Mouse (Mus musculus): Measurements from ENCODE around the gene Slc35g1. TPM values are rescaled to one million over a fixed set of nuclear protein-coding genes. Genes with fewer than 3 reads are reported as not detected.

Gene Slc35g1
- total RNA-seq (2023), result 1 to 10 TPM; 1.7 to 1.9 TPM

GRCm38 (mm10) chr19:38395701-38396632 is at the start of gene Slc35g1:
Slc35g1 (plus strand) TSS chr19:38395980.

Other genes starting within 250 kb of the Slc35g1 start
- gene Fra10ac1, start 171.8 kb upstream of the Slc35g1 start, total RNA-seq (2023), result 1 to 10 TPM; 5.8 to 7.7 TPM
- not detected for gene Lgi1, start 131.4 kb upstream of the Slc35g1 start, total RNA-seq (2023)
- not detected for gene Plce1, start 85.1 kb downstream of the Slc35g1 start, total RNA-seq (2023)